Mouse (Mus musculus): Measurements from ENCODE around the gene Hmga2.
"Not testable (repeated sequence)": the region's sequence is repeated elsewhere in the genome, so short reads cannot be mapped to it uniquely, and the experiment has no call there.

The Hmga2 gene

DNA sequence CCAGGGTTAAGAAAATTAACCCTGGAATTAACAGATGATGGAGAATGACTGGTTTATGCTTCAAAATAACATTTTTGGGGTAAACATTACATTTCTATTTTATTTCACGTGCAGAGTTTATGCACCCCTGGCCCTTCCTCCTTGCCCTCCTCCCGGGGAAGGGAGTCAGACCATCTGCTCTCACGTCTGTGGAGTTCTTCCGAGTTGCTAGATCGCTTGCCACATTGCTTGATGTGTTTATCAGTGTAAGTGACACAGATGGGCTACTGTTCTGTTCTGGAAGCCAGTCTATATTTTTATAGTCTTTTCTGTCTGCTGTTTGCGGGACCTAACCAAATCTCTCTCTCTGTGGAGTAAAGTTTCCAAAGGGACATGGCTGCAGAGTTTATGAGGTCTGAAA is 80.7 kb downstream of the Hmga2 start:
- no peak for DNase-seq (ENCODE audit: low read depth, low spot score)

GRCm38 (mm10) chr10:120394740-120395139 is 81.5 kb downstream of the Hmga2 start:
- no peak for DNase-seq (ENCODE audit: low read depth, low spot score)

DNA sequence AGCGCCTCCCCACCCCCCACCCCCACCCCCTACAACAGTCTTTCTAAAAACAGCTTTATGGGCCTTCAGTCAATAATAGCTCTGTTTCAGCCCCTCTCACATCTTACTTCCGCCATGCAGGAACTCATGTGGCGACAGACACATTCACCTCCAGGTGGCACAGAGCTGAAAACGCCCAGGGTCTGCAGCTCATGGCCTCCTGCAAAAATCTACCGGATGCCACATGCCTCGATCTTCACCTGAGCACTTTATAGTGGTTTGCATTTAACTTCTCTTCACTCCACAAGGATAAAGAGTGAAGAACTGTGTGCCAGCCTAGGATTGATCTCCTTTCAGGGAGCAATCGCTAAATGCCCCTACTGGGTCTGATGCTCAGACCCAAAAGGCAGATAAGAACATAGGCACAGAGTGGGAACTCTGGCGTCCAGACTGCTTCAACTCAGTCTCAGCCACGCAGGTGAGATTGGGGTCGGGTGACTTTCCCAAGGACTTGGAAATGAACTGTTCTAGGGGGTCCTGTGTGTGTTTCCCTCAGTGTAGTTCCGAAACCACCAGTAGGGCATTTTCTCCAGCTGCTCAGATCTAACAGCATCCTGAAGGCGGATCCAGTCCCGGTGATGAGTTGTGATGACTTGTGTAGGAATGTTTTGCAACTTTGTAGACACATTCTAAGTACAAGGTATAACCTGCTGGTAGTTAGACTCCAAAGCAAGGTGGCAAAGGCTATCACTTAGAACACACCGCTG is 84.1 kb downstream of the Hmga2 start:
- peak; percentile 61 for DNase-seq (ENCODE audit: low read depth, low spot score)

DNA sequence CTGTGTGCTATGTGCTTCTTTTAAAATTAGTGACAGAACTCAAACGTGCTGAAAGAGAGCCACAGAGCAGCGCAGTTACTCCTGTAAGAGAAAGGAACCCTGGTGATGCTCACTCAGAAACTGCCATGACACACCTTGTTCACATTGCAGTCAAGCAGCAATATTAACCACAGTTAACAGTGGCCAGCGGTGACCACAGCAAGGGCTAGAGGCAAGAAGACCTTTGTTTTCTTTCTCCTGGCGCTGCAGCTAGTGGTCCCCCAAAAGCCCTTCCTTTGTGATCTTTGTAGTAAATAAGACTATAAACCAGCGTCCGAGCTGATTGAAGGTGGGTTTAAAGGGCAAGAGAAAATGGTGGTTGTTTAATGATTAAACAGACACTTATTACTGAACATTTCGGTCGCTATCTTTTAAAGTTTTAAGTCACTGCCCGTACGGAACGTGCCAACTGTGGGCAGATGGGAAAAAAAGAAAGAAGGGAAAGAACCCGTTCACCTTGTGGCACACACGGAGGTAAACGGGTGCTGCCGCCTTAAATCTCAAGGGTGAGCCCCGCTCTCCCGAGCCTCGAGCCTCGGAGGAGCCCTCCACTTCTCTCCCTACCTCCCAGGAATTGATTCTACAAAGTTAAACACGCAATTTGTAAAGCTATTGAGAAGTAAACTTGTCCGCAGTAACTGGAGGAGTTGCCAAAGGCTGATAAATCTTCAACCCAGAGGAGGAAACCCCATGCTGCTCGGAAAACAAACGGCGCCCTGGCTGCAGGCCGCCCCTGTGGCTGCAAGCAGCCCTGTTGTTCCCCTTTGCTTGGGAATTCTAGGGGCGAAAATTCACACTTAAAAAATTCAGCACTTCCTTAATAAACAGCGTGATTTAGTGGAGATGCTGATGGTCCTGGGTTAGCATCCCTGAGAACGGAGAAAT is 85.1 kb downstream of the Hmga2 start:
- no peak for DNase-seq (ENCODE audit: low read depth, low spot score)

DNA sequence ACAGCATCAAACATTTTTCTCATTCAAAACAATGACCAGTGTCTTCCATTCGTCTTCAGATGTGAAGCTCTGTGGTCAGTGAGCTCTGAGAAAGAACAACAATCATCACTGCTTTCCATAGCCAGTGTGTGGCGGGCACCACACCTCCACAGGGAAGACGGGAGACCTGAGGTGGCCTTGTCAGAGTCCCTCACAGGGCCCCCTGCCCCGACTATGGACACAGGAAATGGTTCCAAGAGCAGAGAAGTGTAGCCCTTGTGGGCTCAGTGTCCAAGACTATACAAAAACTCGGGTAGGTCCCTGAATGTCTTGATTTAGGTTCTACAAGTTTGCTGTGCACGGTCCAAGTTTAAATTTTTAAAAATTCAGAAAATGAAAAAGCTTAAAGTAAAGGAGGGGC is 86.6 kb downstream of the Hmga2 start:
- DNase-seq (ENCODE audit: low read depth, low spot score): no peak

DNA sequence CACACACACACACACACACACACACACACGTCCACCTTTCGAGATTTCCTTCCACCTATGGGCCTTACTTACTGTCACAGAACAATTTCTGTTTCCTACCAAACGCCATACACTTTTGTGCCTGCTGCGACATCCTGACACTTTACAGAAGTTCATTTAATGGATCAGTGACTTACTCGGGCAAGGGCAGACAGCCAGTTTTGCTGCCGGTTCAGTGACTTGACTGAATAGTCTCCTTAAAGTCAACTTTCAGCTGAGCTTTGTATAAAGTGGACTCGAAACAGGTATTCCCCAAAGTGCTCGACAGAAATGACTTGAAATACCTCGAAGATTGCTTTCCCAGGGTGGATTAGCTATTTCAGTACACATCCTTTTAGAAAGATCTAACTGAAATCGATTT is 87.3 kb downstream of the Hmga2 start:
- DNase-seq (ENCODE audit: low read depth, low spot score): no peak

DNA sequence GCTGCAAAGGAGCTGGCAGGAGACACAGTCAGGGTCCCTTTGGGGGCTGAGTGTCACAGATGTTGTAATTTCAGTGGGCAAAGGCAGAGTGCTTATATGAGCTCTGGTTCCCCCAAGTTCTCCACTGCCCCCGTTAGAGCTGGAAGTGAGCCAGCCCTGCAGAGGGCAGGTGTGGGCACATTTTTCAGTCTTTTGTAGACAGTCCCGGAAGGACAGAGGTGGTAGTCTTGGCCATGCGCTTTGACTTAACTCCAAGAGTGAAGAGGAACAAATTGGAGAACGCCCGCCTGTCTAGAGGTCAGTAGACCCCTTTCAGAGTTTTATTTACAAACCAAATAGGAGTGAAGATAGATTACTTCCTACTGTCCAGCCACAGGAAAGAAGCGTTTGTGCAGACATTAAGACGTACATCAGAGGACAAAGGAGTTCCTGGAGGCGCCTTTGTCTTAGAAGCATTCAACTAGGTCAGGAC is 87.8 kb downstream of the Hmga2 start:
- peak; percentile 63 for DNase-seq (ENCODE audit: low read depth, low spot score)

DNA sequence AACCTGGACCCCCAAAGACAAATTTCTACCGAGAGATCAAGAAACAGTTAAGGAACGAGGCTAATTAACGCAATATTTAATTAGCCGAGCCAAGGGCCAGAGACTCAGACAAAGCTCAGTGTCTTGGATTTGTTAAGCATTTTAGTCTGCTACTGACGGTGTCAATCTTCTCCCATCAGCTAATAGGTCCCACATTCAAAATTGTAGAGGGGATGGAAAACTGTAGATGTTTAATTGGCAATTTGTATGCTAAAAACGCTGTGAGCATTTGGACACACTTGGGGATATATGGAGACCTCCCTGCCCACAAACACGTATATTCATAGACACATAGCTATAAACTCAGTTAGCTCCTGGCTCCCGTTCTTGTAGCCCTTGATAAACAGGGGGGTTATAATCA is 89.2 kb downstream of the Hmga2 start:
- DNase-seq (ENCODE audit: low read depth, low spot score): no peak

DNA sequence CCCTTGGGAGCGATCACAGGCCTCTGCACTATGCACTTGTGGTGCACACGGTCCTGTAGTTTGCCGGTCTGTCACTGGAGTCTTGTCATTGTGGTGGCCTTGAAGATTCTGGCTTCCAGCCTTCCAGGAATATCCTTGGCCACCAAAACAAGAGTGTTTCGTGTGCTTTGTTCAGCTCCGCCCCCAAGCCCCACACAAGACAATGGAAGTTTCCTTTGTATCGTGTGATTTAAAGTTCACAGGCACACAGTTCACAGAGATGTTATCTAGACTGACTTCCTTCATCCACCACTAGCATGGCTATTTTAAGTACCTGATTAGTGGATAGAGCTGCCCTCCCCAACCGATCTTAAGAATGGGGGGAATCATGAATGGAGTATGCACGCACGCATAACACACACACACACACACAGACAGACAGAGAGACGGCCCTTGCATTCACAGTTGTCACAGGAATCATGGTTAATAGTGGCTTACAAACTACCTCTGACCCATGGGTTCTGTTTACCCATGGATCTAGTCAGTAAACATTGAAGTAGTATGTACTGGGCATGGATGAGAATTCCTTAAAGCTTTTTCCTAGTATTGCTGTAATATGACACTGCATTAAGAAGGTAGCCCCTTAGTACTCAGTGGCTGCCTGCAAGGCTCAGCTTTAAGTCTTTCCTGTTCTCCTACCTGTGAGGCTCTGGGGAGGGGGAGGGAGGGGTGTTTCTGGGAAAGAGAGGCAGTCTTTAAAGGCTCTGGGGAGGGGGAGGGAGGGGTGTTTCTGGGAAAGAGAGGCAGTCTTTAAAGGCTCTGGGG is 91.3 kb downstream of the Hmga2 start:
- DNase-seq (ENCODE audit: low read depth, low spot score): no peak

- DNase-seq (ENCODE audit: low read depth, low spot score): no peak
Observed at GRCm38 (mm10) chr10:120384040-120384439, 92.2 kb downstream of the Hmga2 start.

DNA sequence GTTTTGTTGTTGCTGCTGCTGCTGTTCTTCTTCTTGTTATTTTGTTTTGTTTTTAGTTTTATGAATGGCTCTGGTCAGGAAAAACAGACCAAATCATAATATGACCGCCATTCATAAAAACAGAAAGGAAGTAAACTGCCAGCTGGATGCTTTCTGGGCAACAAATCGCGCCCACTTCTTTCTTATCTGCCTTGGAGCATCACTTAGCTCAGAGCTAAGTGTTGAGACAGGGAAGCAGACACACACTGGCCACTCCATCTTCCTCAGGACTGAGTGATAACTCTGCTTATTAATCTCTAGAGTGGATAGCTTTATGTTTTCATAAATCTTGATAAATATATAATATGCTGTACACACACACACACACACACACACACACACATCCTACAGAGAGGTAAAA is 98.5 kb downstream of the Hmga2 start:
- no peak for DNase-seq (ENCODE audit: low read depth, low spot score)

GRCm38 (mm10) chr10:120377327-120377752 is 98.9 kb downstream of the Hmga2 start:
- DNase-seq (ENCODE audit: low read depth, low spot score): no peak

DNA sequence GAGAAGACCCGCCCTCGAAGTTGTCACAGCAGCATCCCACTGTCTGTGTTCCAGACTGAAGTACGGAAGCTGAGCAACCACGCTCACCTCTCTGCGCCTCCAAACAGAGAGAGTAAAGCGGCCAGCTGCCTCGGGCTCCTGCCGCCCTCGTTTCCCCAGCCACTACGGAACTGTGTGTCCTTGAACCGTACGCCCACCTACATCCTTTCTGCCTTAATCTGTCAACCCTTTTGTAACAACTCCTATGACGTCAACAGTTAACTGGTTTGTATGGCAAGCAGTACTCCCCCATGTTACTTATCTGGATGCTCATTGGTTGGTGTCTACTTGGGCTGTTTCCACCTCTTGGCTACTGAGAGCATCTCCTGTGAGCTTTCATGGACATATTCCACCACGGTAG is 100.8 kb downstream of the Hmga2 start:
- no peak for DNase-seq (ENCODE audit: low read depth, low spot score)

DNA sequence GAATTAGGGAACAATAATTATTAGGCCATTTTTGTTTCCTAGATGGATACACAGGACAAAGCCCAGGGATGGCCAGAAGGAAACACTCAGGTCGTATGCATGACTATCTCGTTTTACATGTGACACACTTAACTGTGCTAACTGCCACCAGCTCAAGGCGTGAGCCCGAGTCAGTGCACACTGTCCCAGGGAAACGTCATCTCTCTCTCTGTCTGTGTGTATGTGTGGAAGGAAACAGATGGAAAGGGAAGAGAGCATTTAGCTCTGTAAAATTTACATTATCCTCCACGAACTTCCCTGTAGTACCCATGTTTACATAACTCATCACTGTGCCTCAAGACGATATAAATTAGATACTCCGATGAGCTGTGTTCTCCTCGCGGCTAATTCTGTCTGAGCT is 105.1 kb downstream of the Hmga2 start:
- no peak for DNase-seq (ENCODE audit: low read depth, low spot score)

GRCm38 (mm10) chr10:120369187-120369805 is 107.0 kb downstream of the Hmga2 start:
- no peak for DNase-seq (ENCODE audit: low read depth, low spot score)

DNA sequence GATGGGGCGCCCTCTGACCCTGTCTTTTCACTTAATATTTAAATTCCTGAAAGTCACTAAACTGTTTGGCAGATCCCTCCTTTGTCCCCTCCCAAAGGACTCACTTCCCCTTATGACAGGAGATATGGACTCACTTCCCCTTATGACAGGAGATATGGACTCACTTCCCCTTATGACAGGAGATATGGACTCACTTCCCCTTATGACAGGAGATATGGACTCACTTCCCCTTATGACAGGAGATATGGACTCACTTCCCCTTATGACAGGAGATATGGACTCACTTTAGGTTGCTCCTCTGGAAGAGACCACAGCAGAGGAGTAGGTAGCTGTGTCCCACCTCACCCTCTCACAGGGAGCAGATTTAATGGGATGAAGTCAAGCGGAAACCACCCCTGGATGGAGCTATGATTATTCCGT is 110.1 kb downstream of the Hmga2 start:
- DNase-seq (ENCODE audit: low read depth, low spot score): not testable (repeated sequence)

DNA sequence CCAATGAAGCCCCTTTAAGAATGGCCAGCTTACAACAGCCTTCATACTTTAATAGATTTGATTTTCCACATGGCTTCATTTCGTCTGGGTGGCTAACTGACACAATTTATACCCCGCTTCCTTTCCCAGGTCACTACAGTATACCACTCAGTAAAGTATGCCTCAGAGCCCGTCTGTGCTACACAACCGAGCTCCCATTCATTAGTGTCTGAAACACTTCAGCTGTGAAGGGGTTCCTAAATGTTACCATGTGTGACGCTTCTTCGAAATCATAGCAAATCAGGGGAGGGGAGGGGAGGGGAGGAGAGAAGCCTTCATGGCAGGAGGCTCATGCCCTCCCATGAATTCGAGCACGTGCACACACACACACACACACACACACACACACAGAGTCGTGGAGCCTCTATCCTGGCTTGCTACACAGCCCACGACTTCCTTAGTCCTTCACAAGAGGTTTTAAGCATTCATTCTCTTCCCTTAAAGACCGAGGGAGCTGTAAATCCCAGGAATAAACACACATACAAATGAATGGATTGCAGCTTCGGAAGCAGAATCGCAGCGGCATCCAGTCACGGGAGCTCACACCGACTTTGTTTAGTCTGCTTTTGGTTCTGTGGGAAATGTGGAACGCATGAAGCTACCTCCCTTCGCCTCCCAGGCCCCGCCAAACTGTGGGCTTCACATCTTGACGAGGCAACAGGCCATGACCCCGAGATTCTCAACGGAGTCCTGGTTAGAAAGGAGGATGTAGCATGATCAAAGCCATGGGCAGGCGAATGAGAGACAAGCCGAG is 110.7 kb downstream of the Hmga2 start:
- DNase-seq (ENCODE audit: low read depth, low spot score): no peak

DNA sequence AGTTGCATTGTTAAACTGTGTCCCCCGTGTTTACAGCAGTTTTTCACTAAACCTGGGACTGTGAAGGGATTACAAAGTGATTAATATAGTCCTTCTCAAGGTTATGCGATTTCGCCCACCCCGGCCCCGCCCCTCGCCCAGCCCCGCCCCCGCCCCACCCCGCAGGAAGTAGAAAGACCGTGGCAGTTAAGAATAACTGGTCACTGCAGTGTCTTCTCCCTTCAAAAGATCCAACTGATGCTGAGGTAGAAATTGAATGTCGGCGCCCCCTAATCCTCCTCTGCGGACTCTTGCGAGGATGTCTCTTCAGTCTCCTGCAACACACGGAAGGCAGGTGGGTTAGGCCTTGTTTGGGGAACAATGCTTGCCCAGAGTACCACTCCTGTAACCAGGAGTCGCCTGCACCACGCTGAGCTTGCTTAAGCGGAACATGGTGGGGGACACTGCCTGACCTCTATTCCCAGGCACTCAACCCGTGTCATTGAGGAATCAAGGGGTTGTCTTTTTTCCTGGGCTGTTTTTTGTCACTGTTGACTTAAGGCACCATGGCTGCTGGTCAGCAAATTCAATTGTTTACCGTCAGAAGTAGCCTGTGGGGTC is 112.2 kb downstream of the Hmga2 start:
- no peak for DNase-seq (ENCODE audit: low read depth, low spot score)

- not testable (repeated sequence) for DNase-seq (ENCODE audit: low read depth, low spot score)
Observed at GRCm38 (mm10) chr10:120363298-120363982, 112.8 kb downstream of the Hmga2 start.
